Mouse (Mus musculus): ENCODE measurements around the gene Foxo3. TPM values are rescaled to one million over a fixed set of nuclear protein-coding genes. Genes with fewer than 3 reads are reported as not detected.

Gene Foxo3
- polyA plus RNA-seq, 1 experiment from 2014 or later, result 7.1 TPM

DNA sequence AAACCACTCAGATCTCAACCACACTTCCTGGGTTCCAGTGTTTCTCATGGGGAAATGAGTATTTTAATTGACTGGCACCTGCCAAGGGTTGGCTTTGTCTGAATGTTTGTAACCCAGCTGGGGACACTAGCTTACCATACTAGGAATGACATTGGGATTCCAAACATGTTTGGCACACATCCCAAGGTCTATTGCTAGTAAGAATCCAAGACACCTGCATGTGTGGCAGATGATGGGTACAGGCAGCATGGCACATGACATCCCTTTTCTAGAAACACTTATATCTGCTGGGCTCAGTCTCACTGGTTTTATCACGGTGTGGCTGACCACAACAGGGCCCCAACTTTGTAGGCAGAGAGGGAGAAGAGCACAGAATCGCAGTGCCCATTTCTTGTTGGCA lies 17.8 kb upstream of the Foxo3 start:
- Histone ChIP-seq H3K9me3 (ENCODE audit: control insufficient read depth, low read length) (no peaks in the 10 kb centered on the region), H3K4me1 (ENCODE audit: control insufficient read depth in 2 of 2, insufficient read depth in 2 of 2, low read length in 2 of 2) (no peaks in the 10 kb centered on the region; a peak in 1 of 4 replicates), H3K9ac (ENCODE audit: low read length) (no peak overlapping the region), H3K27me3 (ENCODE audit: control insufficient read depth, insufficient read depth, low read length) (no peaks in the 10 kb centered on the region), H3K4me2 (ENCODE audit: low read length) (no peak overlapping the region), H3K36me3 (ENCODE audit: control insufficient read depth, insufficient read depth, low read length) (no peaks in the 10 kb centered on the region), H3K4me3 (ENCODE audit: control insufficient read depth in 1 of 2, insufficient read depth in 1 of 2, low read depth in 1 of 2, low read length in 2 of 2) (no peak overlapping the region), H3K27ac (replicated peaks in 1 of 2; ENCODE audit: control insufficient read depth in 1 of 2, insufficient read depth in 1 of 2, low read depth in 2 of 2, low read length in 2 of 2) (no peak overlapping the region)
- 55% methylated on average over 2 of the region's 2 CpGs for WGBS
- ATAC-seq (ENCODE audit: insufficient number of reproducible peaks, insufficient read depth, low FRiP score, low read depth), result no peak

DNA sequence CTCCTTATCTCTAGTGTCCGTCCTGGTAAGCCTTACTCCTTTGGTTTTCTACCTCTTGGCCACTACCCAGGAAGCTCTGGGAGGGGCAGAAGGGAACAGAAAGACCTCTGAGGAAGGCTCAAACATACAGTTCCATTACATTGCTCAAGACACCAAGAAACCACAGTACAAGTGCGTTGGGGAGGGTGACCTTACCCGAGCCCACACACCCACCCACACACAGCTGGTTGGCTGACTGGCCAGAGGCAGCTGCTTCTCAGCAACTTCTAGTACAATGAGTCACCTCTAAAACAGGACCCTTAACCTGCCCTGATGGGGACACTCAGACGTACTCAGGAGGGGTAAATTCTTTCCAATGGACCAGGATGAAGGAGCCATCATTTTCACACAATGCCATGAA lies 17.3 kb upstream of the Foxo3 start:
- Histone ChIP-seq H3K9ac (ENCODE audit: low read length) (no peak overlapping the region), H3K27ac (replicated peaks in 1 of 2; ENCODE audit: control insufficient read depth in 1 of 2, insufficient read depth in 1 of 2, low read depth in 2 of 2, low read length in 2 of 2) (no peak overlapping the region), H3K27me3 (ENCODE audit: control insufficient read depth, insufficient read depth, low read length) (no peaks in the 10 kb centered on the region), H3K4me3 (ENCODE audit: control insufficient read depth in 1 of 2, insufficient read depth in 1 of 2, low read depth in 1 of 2, low read length in 2 of 2) (no peak overlapping the region), H3K4me1 (ENCODE audit: control insufficient read depth in 2 of 2, insufficient read depth in 2 of 2, low read length in 2 of 2) (no peaks in the 10 kb centered on the region; a peak in 1 of 4 replicates), H3K4me2 (ENCODE audit: low read length) (no peak overlapping the region), H3K9me3 (ENCODE audit: control insufficient read depth, low read length) (no peaks in the 10 kb centered on the region), H3K36me3 (ENCODE audit: control insufficient read depth, insufficient read depth, low read length) (no peaks in the 10 kb centered on the region)
- 43% methylated on average over 4 of the region's 4 CpGs for WGBS
- no peak for ATAC-seq (ENCODE audit: insufficient number of reproducible peaks, insufficient read depth, low FRiP score, low read depth)

DNA sequence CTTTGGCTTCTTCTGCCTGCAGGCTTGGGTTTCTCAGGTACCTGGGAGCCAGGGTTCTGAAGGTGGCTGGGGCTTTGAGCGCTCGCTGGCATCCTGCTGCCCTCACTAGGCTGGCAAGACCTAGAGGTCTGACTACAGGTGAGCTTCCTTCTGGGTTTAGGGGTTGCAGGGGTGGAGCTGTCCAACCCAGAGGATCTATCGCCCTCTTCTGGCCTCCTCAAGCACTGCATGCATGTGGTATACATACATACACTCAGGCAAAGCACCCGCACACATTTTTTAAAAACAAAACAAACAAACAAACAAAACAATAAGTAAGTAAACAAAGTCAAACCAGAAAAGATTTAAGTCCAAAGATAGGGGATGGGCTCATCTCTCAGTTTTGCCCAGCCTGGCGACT lies 14.8 kb upstream of the Foxo3 start:
- Histone ChIP-seq H3K27ac (replicated peaks in 1 of 2; ENCODE audit: control insufficient read depth in 1 of 2, insufficient read depth in 1 of 2, low read depth in 2 of 2, low read length in 2 of 2) (no peak overlapping the region), H3K9ac (ENCODE audit: low read length) (no peak overlapping the region), H3K4me2 (ENCODE audit: low read length) (no peak overlapping the region), H3K4me1 (ENCODE audit: control insufficient read depth in 2 of 2, insufficient read depth in 2 of 2, low read length in 2 of 2) (no peaks in the 10 kb centered on the region; a peak in 1 of 4 replicates), H3K9me3 (ENCODE audit: control insufficient read depth, low read length) (peaks cover 3% of the 10 kb centered on the region; the same call in 1 of the 2 replicates), H3K4me3 (ENCODE audit: control insufficient read depth in 1 of 2, insufficient read depth in 1 of 2, low read depth in 1 of 2, low read length in 2 of 2) (no peak overlapping the region), H3K36me3 (ENCODE audit: control insufficient read depth, insufficient read depth, low read length) (no peaks in the 10 kb centered on the region), H3K27me3 (ENCODE audit: control insufficient read depth, insufficient read depth, low read length) (no peaks in the 10 kb centered on the region)
- WGBS, result 62% methylated on average over 5 of the region's 5 CpGs
- ATAC-seq (ENCODE audit: insufficient number of reproducible peaks, insufficient read depth, low FRiP score, low read depth), result no peak

DNA sequence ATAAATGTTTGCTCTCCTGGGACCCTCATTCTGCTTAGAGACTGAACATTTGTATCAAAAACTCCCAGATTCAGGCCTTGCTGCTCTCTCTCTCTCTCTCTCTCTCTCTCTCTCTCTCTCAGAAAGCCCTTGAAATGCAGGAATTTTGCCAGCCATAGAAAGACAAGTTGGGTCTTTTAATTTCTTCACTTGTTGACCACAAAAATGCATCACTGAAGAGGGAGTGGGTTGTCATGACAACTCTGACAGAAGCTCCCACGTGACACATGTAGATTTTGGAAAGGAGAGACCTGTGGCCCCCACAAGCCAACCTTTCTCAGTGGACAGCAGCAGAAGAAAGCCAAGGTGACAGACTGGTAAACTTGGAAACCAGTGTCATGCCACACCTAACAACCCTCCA lies 11.1 kb upstream of the Foxo3 start:
- H3K36me3 ChIP-seq (ENCODE audit: control insufficient read depth, insufficient read depth, low read length), result no peaks in the 10 kb centered on the region
- no peaks in the 10 kb centered on the region for H3K27me3 ChIP-seq (ENCODE audit: control insufficient read depth, insufficient read depth, low read length)
- peaks cover 3% of the 10 kb centered on the region; the same call in 1 of the 2 replicates for H3K9me3 ChIP-seq (ENCODE audit: control insufficient read depth, low read length)
- no peak overlapping the region for H3K9ac ChIP-seq (ENCODE audit: low read length)
- no peak for ATAC-seq (ENCODE audit: insufficient number of reproducible peaks, insufficient read depth, low FRiP score, low read depth)
- no peak overlapping the region for H3K27ac ChIP-seq (replicated peaks in 1 of 2; ENCODE audit: control insufficient read depth in 1 of 2, insufficient read depth in 1 of 2, low read depth in 2 of 2, low read length in 2 of 2)
- WGBS, result 62% methylated on average over 1 of the region's 1 CpGs
- H3K4me3 ChIP-seq (ENCODE audit: control insufficient read depth in 1 of 2, insufficient read depth in 1 of 2, low read depth in 1 of 2, low read length in 2 of 2), result no peak overlapping the region
- no peak overlapping the region for H3K4me2 ChIP-seq (ENCODE audit: low read length)
- H3K4me1 ChIP-seq (ENCODE audit: control insufficient read depth in 2 of 2, insufficient read depth in 2 of 2, low read length in 2 of 2), result no peaks in the 10 kb centered on the region

DNA sequence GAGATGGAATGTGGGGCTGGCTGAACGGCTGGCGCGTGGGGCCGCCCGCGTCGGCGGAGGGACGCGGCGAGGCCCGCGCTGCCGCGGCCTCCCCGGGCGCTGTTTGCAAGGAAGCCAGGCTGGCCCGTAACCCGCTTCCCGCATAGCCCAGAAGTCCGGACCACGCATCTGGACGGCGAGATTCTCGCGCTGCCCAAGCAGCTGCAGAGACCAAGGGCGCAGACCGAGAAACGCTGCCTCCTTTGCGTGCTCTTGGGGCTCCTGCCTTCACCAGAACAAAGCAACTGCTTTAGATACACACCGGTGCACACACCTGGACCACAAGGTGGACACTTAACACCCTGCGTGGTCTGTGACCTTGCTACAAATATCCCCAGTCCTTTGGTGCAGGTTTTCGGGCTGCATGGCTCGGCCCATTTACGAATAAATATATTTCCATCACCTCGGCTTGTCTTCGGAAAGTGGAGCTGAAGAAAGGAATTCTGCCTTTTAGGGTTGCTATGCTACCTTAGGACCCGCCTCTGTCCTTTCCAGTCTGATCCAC lies 1.8 kb upstream of the Foxo3 start:
- Histone ChIP-seq H3K4me3 (ENCODE audit: control insufficient read depth in 1 of 2, insufficient read depth in 1 of 2, low read depth in 1 of 2, low read length in 2 of 2) (peak overlapping the region; percentile 81 to 90), H3K4me2 (ENCODE audit: low read length) (peak overlapping the region; percentile 99), H3K27me3 (ENCODE audit: control insufficient read depth, insufficient read depth, low read length) (no peaks in the 10 kb centered on the region), H3K36me3 (ENCODE audit: control insufficient read depth, insufficient read depth, low read length) (no peaks in the 10 kb centered on the region; the same call in 1 of the 2 replicates), H3K4me1 (ENCODE audit: control insufficient read depth in 2 of 2, insufficient read depth in 2 of 2, low read length in 2 of 2) (peaks cover 14 to 21% of the 10 kb centered on the region in 2 experiments), H3K9ac (ENCODE audit: low read length) (peak overlapping the region; percentile 92), H3K9me3 (ENCODE audit: control insufficient read depth, low read length) (no peaks in the 10 kb centered on the region), H3K27ac (replicated peaks in 1 of 2; ENCODE audit: control insufficient read depth in 1 of 2, insufficient read depth in 1 of 2, low read depth in 2 of 2, low read length in 2 of 2) (peak overlapping the region; percentile 97 to 99)
- whole genome bisulfite sequencing, result 3% methylated on average over 38 of the region's 38 CpGs
- ATAC-seq (ENCODE audit: insufficient number of reproducible peaks, insufficient read depth, low FRiP score, low read depth), result no peak

DNA sequence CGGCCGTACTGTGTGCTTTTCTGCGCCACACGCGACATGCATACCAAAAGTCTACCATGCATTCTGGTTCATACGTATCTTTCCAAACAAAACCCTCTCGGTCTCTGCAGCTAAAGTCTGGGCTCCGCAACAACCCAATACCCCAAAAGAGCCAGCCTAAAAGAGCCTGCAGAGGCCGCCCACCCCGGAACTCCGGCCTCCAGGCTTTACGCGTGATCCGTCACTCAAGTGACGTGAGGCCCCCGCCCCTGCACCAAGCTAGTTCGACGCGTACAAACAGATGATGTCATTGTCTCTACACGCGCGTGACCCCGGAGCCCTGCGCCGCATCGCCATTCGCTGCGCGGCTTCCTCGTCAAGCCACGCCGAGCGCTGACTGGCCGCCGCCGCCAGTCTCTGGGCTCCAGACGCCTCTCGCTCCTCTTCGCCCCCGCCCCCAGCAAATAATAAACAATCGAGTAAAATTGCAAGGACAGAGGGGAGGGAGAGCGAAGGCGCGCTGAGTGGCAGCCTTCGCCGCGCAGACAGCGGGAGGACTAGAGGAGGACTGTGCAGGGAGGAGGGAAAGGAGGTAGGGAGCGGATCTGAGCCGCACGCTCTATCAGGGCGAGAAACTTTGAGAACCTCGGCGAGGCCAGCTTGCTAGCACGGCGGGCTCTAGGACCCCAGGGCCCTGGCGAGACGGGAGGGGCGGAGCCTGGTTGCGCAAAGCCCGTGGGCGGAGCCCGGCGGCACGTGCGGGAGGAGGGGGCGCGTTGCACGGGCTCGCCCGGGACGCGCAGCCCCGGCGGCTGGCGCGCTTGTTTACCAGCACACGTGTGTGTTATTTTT lies 1.1 kb upstream of the Foxo3 start:
- peak; percentile 90 for ATAC-seq (ENCODE audit: insufficient number of reproducible peaks, insufficient read depth, low FRiP score, low read depth)
- H3K9me3 ChIP-seq (ENCODE audit: control insufficient read depth, low read length), result no peaks in the 10 kb centered on the region
- no peaks in the 10 kb centered on the region for H3K27me3 ChIP-seq (ENCODE audit: control insufficient read depth, insufficient read depth, low read length)
- H3K9ac ChIP-seq (ENCODE audit: low read length), result peak overlapping the region; percentile 92
- H3K4me3 ChIP-seq (ENCODE audit: control insufficient read depth in 1 of 2, insufficient read depth in 1 of 2, low read depth in 1 of 2, low read length in 2 of 2), result peak overlapping the region; percentile 81 to 90
- H3K36me3 ChIP-seq (ENCODE audit: control insufficient read depth, insufficient read depth, low read length), result no peaks in the 10 kb centered on the region; the same call in 1 of the 2 replicates
- H3K27ac ChIP-seq (replicated peaks in 1 of 2; ENCODE audit: control insufficient read depth in 1 of 2, insufficient read depth in 1 of 2, low read depth in 2 of 2, low read length in 2 of 2), result peak overlapping the region; percentile 97 to 99
- peaks cover 14 to 24% of the 10 kb centered on the region in 2 experiments for H3K4me1 ChIP-seq (ENCODE audit: control insufficient read depth in 2 of 2, insufficient read depth in 2 of 2, low read length in 2 of 2)
- H3K4me2 ChIP-seq (ENCODE audit: low read length), result peak overlapping the region; percentile 99
- WGBS, result under 1% methylated on average over 78 of the region's 78 CpGs

DNA sequence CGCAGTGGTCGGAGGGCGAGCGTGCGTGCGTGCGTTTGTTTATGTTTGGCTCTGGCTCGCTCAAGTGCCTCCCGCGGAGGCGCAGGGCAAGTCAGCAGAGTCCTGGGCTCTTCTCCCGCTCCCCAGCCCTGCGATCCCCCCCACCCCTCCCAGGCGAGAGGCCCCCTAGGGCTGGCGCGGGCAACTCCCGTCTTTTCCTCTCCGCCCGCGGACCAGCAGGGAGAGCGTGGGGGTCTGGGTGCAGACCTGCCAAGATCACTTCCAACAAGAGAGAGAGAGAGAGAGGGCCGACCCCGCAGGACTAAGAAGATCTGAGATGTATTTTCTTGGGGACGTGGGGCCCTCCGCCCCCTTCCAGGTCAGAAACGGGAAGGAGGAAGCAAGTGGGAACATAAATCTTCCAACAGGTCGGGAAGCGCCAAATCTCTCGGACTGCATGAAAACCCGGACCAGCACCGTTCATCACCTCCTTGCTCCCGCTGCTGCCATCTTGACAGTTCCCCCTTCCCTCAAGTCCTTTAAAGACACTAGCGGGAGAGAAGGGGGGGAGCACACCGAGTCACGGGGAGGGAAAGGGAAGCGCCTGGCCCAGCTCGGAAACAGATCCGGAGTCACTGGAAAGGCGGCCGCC lies 569 bp downstream of the Foxo3 start:
- 0 out of 2 replicates have a peak, but pooled peaks have one; percentile 0 for ATAC-seq (ENCODE audit: insufficient number of reproducible peaks, insufficient read depth, low FRiP score, low read depth)
- H3K4me3 ChIP-seq (ENCODE audit: control insufficient read depth in 1 of 2, insufficient read depth in 1 of 2, low read depth in 1 of 2, low read length in 2 of 2), result peak overlapping the region; percentile 81 to 90
- WGBS, result 1% methylated on average over 40 of the region's 40 CpGs
- H3K4me2 ChIP-seq (ENCODE audit: low read length), result peak overlapping the region; percentile 99
- H3K9ac ChIP-seq (ENCODE audit: low read length), result peak overlapping the region; percentile 92
- H3K9me3 ChIP-seq (ENCODE audit: control insufficient read depth, low read length), result no peaks in the 10 kb centered on the region
- H3K36me3 ChIP-seq (ENCODE audit: control insufficient read depth, insufficient read depth, low read length), result no peaks in the 10 kb centered on the region; the same call in 1 of the 2 replicates
- peaks cover 20 to 37% of the 10 kb centered on the region in 2 experiments for H3K4me1 ChIP-seq (ENCODE audit: control insufficient read depth in 2 of 2, insufficient read depth in 2 of 2, low read length in 2 of 2)
- no peaks in the 10 kb centered on the region for H3K27me3 ChIP-seq (ENCODE audit: control insufficient read depth, insufficient read depth, low read length)
- peak overlapping the region; percentile 96 to 97 for H3K27ac ChIP-seq (replicated peaks in 1 of 2; ENCODE audit: control insufficient read depth in 1 of 2, insufficient read depth in 1 of 2, low read depth in 2 of 2, low read length in 2 of 2)

Measured in heart, embryonic 14.5 days (tissue).